Mouse (Mus musculus): Measurements from ENCODE around the gene Srsf3. TPM values are rescaled to one million over a fixed set of nuclear protein-coding genes. Genes with fewer than 3 reads are reported as not detected.

Srsf3 gene
- polyA plus RNA-seq, 2 experiments, result 123 to 269 TPM

DNA sequence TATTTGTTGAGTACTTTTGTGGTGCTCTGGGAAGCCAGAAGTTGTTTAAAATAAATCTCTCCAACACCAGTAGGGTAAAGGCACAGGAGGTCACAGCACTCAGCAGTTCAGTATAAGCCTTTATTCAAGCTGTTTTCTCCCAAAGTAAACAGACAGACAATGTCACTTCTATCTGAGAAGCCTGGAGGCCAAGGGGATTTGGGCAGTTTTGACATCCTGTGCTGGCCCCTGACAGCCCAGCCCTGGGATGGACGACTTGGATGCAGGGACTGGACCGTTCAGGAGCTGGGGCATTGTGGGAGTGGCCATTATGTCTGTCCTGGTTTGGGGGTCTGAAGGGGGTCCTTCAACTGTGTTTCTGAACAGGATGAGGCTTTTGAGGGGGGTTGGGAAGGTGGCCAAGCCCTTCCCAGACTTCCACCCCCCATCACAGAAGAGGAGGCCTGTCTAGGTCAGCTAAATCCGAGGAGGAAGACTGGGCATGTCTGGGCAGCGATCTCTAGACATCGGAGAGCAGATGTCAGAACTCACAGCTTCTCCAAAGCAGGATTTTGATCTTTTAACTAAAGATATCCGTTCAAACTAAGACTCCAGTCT lies 59.0 kb downstream of the Srsf3 start:
- H3K27ac ChIP-seq, result no peak overlapping the region
- H3K36me3 ChIP-seq (replicated peaks; ENCODE audit: control insufficient read depth, insufficient read depth, low read depth), result no peaks in the 10 kb centered on the region
- H3K9me3 ChIP-seq (ENCODE audit: control insufficient read depth, low read length), result no peaks in the 10 kb centered on the region
- DNase-seq (ENCODE audit: low read depth in 3 of 3, low spot score in 3 of 3) (no peak), ATAC-seq (ENCODE audit: insufficient read depth) (no peak)
- no peak overlapping the region for H3K9ac ChIP-seq (replicated peaks)
- H3K4me1 ChIP-seq (replicated peaks; ENCODE audit: control insufficient read depth in 2 of 2, insufficient read depth in 2 of 2, low read length in 1 of 2), result peaks cover 1 to 4% of the 10 kb centered on the region in 2 experiments; a peak in 2 of 4 replicates
- peaks cover 30% of the 10 kb centered on the region for H3K27me3 ChIP-seq (ENCODE audit: control insufficient read depth, insufficient read depth, low read length)
- 40% methylated on average over 6 of the region's 6 CpGs for WGBS (ENCODE audit: insufficient replicate concordance)
- no peak overlapping the region for H3K4me2 ChIP-seq (ENCODE audit: low read depth)
- TF ChIP-seq EP300 (IDR thresholded peaks at IDR 0.05; ENCODE audit: low read depth) (no peak), CTCF (IDR thresholded peaks at IDR 0.05; ENCODE audit: low read depth) (no peak)
- no peak overlapping the region for H3K4me3 ChIP-seq (ENCODE audit: insufficient read depth in 1 of 2, low read depth in 2 of 2, low read length in 2 of 2)

DNA sequence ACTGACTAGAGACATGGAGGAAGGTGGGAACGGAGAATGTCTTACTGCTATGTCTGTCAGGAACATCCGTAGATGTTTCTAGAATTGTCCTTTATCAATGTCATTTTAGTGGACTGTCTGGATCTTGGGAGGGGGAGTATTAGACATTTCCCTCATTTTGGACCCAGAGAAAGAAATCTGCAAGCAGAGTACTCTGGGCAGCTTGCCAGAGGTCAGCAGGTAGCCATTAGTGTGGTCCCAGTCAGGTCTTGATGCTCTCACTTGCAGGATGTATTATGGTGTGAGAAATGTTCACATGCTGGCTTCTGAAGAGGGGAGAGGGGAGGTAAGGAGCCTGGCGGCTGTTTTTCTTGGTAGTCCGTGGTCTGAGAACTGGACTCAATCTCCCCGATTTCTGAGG lies 60.1 kb downstream of the Srsf3 start:
- 46% methylated on average over 5 of the region's 5 CpGs for WGBS (ENCODE audit: insufficient replicate concordance)
- no peak for DNase-seq (ENCODE audit: low read depth in 3 of 3, low spot score in 3 of 3)
- no peak overlapping the region for H3K4me2 ChIP-seq (ENCODE audit: low read depth)
- no peak overlapping the region for H3K9ac ChIP-seq (replicated peaks)
- no peaks in the 10 kb centered on the region for H3K36me3 ChIP-seq (replicated peaks; ENCODE audit: control insufficient read depth, insufficient read depth, low read depth)
- no peak for ATAC-seq (ENCODE audit: insufficient read depth)
- peaks cover 1 to 4% of the 10 kb centered on the region in 2 experiments; a peak in 2 of 4 replicates for H3K4me1 ChIP-seq (replicated peaks; ENCODE audit: control insufficient read depth in 2 of 2, insufficient read depth in 2 of 2, low read length in 1 of 2)
- no peak for TF ChIP-seq CTCF (IDR thresholded peaks at IDR 0.05; ENCODE audit: low read depth)
- TF ChIP-seq EP300 (IDR thresholded peaks at IDR 0.05; ENCODE audit: low read depth), result no peak
- no peaks in the 10 kb centered on the region for H3K9me3 ChIP-seq (ENCODE audit: control insufficient read depth, low read length)
- no peak overlapping the region for H3K4me3 ChIP-seq (ENCODE audit: insufficient read depth in 1 of 2, low read depth in 2 of 2, low read length in 2 of 2)
- no peak overlapping the region for H3K27ac ChIP-seq
- peaks cover 30% of the 10 kb centered on the region for H3K27me3 ChIP-seq (ENCODE audit: control insufficient read depth, insufficient read depth, low read length)

Other genes starting within 250 kb of the Srsf3 start
- 95.9 and 98.3 TPM in 2 replicates for gene Brpf3, start 231.5 kb upstream of the Srsf3 start, polyA plus RNA-seq (2012; rRNA removed)
- 48.6 and 66.8 TPM in 2 replicates for gene Brpf3, start 231.5 kb upstream of the Srsf3 start, polyA plus RNA-seq (2014; fragmentation: Nextera tagmentation; extraction: Ambion mirVana)
- 0.01 and 0.02 TPM in 2 replicates for gene Pnpla1, start 174.2 kb upstream of the Srsf3 start, polyA plus RNA-seq (2012; rRNA removed)
- 0.04 TPM in 1 of 2 replicates, not detected in the other for gene Pnpla1, start 174.2 kb upstream of the Srsf3 start, polyA plus RNA-seq (2014; fragmentation: Nextera tagmentation; extraction: Ambion mirVana)
- gene 4930539E08Rik, start 117.3 kb upstream of the Srsf3 start, polyA plus RNA-seq (2012; rRNA removed), result 0.06 TPM in 2 replicates
- gene 4930539E08Rik, start 117.3 kb upstream of the Srsf3 start, polyA plus RNA-seq (2014; fragmentation: Nextera tagmentation; extraction: Ambion mirVana), result 0.03 and 0.14 TPM in 2 replicates
- gene Pxt1, start 88.8 kb upstream of the Srsf3 start, polyA plus RNA-seq (2012; rRNA removed), result 0.23 and 0.32 TPM in 2 replicates
- gene Pxt1, start 88.8 kb upstream of the Srsf3 start, polyA plus RNA-seq (2014; fragmentation: Nextera tagmentation; extraction: Ambion mirVana), result 0.14 and 0.45 TPM in 2 replicates
- 22.7 and 30.4 TPM in 2 replicates for gene Kctd20, start 80.7 kb upstream of the Srsf3 start, polyA plus RNA-seq (2012; rRNA removed)
- gene Kctd20, start 80.7 kb upstream of the Srsf3 start, polyA plus RNA-seq (2014; fragmentation: Nextera tagmentation; extraction: Ambion mirVana), result 53.9 and 55.3 TPM in 2 replicates
- gene Stk38, start 24.6 kb upstream of the Srsf3 start, polyA plus RNA-seq (2012; rRNA removed), result 24.5 and 31.8 TPM in 2 replicates
- gene Stk38, start 24.6 kb upstream of the Srsf3 start, polyA plus RNA-seq (2014; fragmentation: Nextera tagmentation; extraction: Ambion mirVana), result 29.2 and 32.7 TPM in 2 replicates
- 2.6 and 3.0 TPM in 2 replicates for gene Cdkn1a, start 58.3 kb downstream of the Srsf3 start, polyA plus RNA-seq (2012; rRNA removed)
- 6.5 and 7.0 TPM in 2 replicates for gene Cdkn1a, start 58.3 kb downstream of the Srsf3 start, polyA plus RNA-seq (2014; fragmentation: Nextera tagmentation; extraction: Ambion mirVana)
- 11.5 and 12.8 TPM in 2 replicates for gene Rab44, start 81.5 kb downstream of the Srsf3 start, polyA plus RNA-seq (2012; rRNA removed)
- 3.7 and 4.1 TPM in 2 replicates for gene Rab44, start 81.5 kb downstream of the Srsf3 start, polyA plus RNA-seq (2014; fragmentation: Nextera tagmentation; extraction: Ambion mirVana)
- gene Cpne5, start 205.5 kb downstream of the Srsf3 start, polyA plus RNA-seq (2012; rRNA removed), result 0.06 and 0.12 TPM in 2 replicates
- 0.16 and 0.28 TPM in 2 replicates for gene Cpne5, start 205.5 kb downstream of the Srsf3 start, polyA plus RNA-seq (2014; fragmentation: Nextera tagmentation; extraction: Ambion mirVana)
- gene Ppil1, start 231.6 kb downstream of the Srsf3 start, polyA plus RNA-seq (2012; rRNA removed), result 46.2 and 47.9 TPM in 2 replicates
- 84.7 and 87.3 TPM in 2 replicates for gene Ppil1, start 231.6 kb downstream of the Srsf3 start, polyA plus RNA-seq (2014; fragmentation: Nextera tagmentation; extraction: Ambion mirVana)
- gene BC004004, start 236.2 kb downstream of the Srsf3 start, polyA plus RNA-seq (2012; rRNA removed), result 26.1 and 27.4 TPM in 2 replicates
- 57.7 and 58.1 TPM in 2 replicates for gene BC004004, start 236.2 kb downstream of the Srsf3 start, polyA plus RNA-seq (2014; fragmentation: Nextera tagmentation; extraction: Ambion mirVana)

Measured in liver, embryonic 14.5 days (tissue).